Mouse (Mus musculus) heart, embryonic 16.5 days (tissue): ENCODE results near the gene Rnf144a. TPM values are rescaled to one million over a fixed set of nuclear protein-coding genes. Genes with fewer than 3 reads are reported as not detected.

Experiments
- microRNA-seq: library from miRNA; unstranded; fragments of <30 nt; microRNA quantifications from one replicate; pipeline ENCODE4, GENCODE M21; 2017
- polyA plus RNA-seq: library from polyadenylated mRNA; unstranded; fragments of >200 nt; fragmentation: Nextera tagmentation; extraction: Ambion mirVana; gene quantifications from 2 replicates; pipeline ENCODE4 v1.2.1, GENCODE M21; 2015

Gene Rnf144a
- polyA plus RNA-seq, 1 experiment from 2014 or later = 12.1 TPM

Small RNA genes within 50 kb of the gene (microRNA-seq; reads per million reads assigned to microRNA genes)
- 11.4 reads per million, percentile 29 among the genes with 10 or more reads in this experiment for gene Mir6538

Other genes with a start within 250 kb of the Rnf144a start
- 1.9 and 2.4 TPM in 2 replicates for gene Rsad2, start 41.2 kb upstream of the Rnf144a start, polyA plus RNA-seq
- 3.1 and 4.1 TPM in 2 replicates for gene Cmpk2, start 54.0 kb upstream of the Rnf144a start, polyA plus RNA-seq